Mouse (Mus musculus) C2C12 (cell line): ENCODE results near the gene Efcab11. TPM values are rescaled to one million over a fixed set of nuclear protein-coding genes. Genes with fewer than 3 reads are reported as not detected.

ENCODE experiments used
- H3K27me3 ChIP-seq: one replicate; pipeline ENCODE4 v1.6.1; 2011; ENCODE audit not compliant: control insufficient read depth, insufficient read depth, insufficient read length
- H3K36me3 ChIP-seq: one replicate; pipeline ENCODE4 v1.6.1; 2011; ENCODE audit not compliant: control insufficient read depth, insufficient read depth
- H3K4me3 ChIP-seq: one replicate; pipeline ENCODE4 v1.5.1; 2011; ENCODE audit warnings: mild to moderate bottlenecking, control low read depth; ENCODE audit not compliant: poor library complexity, insufficient read depth, severe bottlenecking
- H3K79me2 ChIP-seq: one replicate; pipeline ENCODE4 v1.6.1; 2011; ENCODE audit not compliant: control insufficient read depth, insufficient read depth
- H3K79me3 ChIP-seq: one replicate; pipeline ENCODE4 v1.6.1; 2011; ENCODE audit warnings: low read depth, control low read depth
- H3ac ChIP-seq: one replicate; pipeline ENCODE3; 2011; ENCODE audit warnings: low read depth; ENCODE audit not compliant: control insufficient read depth, insufficient read length
- CEBPB ChIP-seq: IDR thresholded peaks from one replicate; pipeline ENCODE4 v1.6.1; 2011; ENCODE audit warnings: low read depth, mild to moderate bottlenecking, control low read depth, moderate library complexity
- CTCF ChIP-seq: IDR thresholded peaks from one replicate; pipeline ENCODE4 v1.5.1; 2011; ENCODE audit not compliant: control insufficient read depth, insufficient read depth, insufficient read length
- FOSL1 ChIP-seq: IDR thresholded peaks from one replicate; pipeline ENCODE4 v1.8.0; 2011; ENCODE audit warnings: mild to moderate bottlenecking, low read length; ENCODE audit not compliant: poor library complexity, insufficient read depth, severe bottlenecking
- MAX ChIP-seq: IDR thresholded peaks from one replicate; pipeline ENCODE4 v1.6.1; 2011; ENCODE audit warnings: mild to moderate bottlenecking, control low read depth
- MYOD1 ChIP-seq: IDR thresholded peaks from one replicate; pipeline ENCODE4 v1.6.1; 2011; ENCODE audit warnings: low read depth; ENCODE audit not compliant: control insufficient read depth, insufficient read length
- MYOG ChIP-seq: IDR thresholded peaks from one replicate; pipeline ENCODE4 v1.6.1; 2011; ENCODE audit not compliant: control insufficient read depth, insufficient read length; ENCODE audit errors: extremely low read depth
- USF1 ChIP-seq: IDR thresholded peaks from one replicate; pipeline ENCODE4 v1.6.1; 2011; ENCODE audit warnings: low read depth, mild to moderate bottlenecking, control low read depth, moderate library complexity
- polyA plus RNA-seq: library from polyadenylated mRNA; unstranded; fragments of >200 nt; fragmentation: generic; extraction: Trizol; gene quantifications from one replicate; pipeline ENCODE4 v1.2.1, GENCODE M21; 2012; ENCODE audit warnings: missing spikeins

Gene Efcab11
- polyA plus RNA-seq, 1 experiment = 4.7 TPM

DNA sequence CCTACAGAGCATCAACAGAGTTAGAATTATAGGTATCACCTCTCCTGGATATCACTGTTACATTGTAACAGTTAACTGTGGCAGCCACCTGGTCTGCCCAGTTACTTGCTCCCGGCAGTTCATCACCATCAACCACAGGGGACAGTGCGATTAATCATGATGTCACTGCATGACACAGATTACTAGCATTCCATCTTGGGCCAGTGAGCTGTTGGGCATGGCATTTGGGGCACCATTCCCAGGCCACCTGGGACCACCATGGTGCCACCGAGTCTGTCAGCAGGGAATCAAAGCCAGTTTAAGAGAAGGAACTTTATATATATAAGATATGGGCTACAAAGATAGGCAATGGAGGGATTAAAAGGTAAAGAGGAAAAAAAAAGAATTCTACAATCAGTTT is 134.8 kb downstream of the Efcab11 start:
- no peak overlapping the region for H3ac ChIP-seq
- no peaks in the 10 kb centered on the region for H3K79me2 ChIP-seq
- H3K27me3 ChIP-seq = no peaks in the 10 kb centered on the region
- H3K79me3 ChIP-seq = no peaks in the 10 kb centered on the region
- TF ChIP-seq CEBPB = no peak
- peak; percentile 35 for TF ChIP-seq MYOD1
- TF ChIP-seq CTCF = no peak
- H3K4me3 ChIP-seq = no peak overlapping the region
- H3K36me3 ChIP-seq = no peaks in the 10 kb centered on the region

DNA sequence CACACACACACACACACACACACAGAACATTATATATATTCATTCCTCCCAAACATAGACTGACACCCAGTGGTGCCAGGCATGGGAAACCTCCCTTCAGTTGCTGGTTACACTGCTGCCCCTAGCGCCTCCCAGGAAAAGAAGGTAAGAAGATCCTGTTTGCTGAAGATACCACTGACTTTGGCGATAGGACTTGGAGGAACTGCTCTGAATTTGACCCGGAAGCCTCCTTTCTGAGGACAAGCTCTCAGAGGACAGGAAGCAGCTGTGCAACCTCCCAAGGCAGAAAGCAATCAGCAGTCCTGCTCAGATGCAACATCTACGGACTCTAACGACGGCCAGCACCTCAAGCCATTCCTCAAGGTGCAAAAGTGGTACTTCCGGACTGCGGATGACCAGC is 142.6 kb downstream of the Efcab11 start:
- TF ChIP-seq USF1 (no peak), MAX (no peak), MYOD1 (no peak), MYOG (no peak), CEBPB (no peak), FOSL1 (no peak), CTCF (no peak)
- no peak overlapping the region for H3K4me3 ChIP-seq
- H3K79me2 ChIP-seq = no peaks in the 10 kb centered on the region
- H3K27me3 ChIP-seq = no peaks in the 10 kb centered on the region
- no peak overlapping the region for H3ac ChIP-seq
- H3K79me3 ChIP-seq = no peaks in the 10 kb centered on the region
- no peaks in the 10 kb centered on the region for H3K36me3 ChIP-seq

DNA sequence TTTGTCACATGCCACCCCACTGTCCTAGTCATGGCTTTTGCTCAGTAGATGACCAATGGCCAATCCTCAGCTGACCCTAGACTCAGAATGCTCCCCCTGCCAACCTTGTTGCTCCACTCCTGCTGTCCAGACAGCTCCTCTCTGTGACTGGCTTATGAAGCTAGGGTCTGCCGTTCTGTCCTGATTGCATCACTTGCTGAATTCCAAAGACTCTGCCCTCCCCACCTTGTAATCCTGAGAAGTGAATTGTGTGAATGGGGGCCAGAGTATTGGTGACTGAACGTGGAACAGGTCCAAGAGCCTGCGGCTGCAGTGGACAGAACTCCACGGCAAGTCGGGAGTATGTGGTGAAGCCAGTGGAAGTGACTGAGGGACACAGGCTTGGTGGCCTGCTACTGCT is 145.0 kb downstream of the Efcab11 start:
- no peak overlapping the region for H3ac ChIP-seq
- TF ChIP-seq CEBPB (no peak), FOSL1 (no peak), MAX (no peak), MYOG (no peak), MYOD1 (no peak), CTCF (no peak), USF1 (no peak)
- H3K27me3 ChIP-seq = no peaks in the 10 kb centered on the region
- H3K4me3 ChIP-seq = no peak overlapping the region
- H3K79me3 ChIP-seq = no peaks in the 10 kb centered on the region
- H3K79me2 ChIP-seq = no peaks in the 10 kb centered on the region
- H3K36me3 ChIP-seq = no peaks in the 10 kb centered on the region

DNA sequence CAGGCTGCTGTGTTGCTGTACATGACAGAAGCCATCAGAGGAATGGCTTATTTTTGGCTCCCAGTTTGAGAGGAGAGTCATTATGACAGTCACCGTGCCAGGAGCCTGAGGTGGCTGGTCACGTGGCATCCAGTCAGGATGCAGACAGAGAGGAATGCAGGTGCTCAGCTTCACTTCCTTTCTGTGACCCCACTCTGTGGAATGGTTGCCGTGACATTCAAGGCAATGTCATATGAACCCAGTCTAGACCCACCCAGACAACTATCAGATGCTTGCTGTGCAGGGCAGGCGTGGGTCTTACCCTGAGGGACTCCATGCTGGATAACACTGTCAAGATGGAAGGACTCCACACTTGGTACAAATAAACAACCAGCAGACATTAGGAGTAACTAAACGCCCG is 146.0 kb downstream of the Efcab11 start:
- Histone ChIP-seq H3K79me2 (no peaks in the 10 kb centered on the region), H3K4me3 (no peak overlapping the region), H3ac (no peak overlapping the region), H3K36me3 (no peaks in the 10 kb centered on the region), H3K79me3 (no peaks in the 10 kb centered on the region), H3K27me3 (no peaks in the 10 kb centered on the region)
- TF ChIP-seq MAX (no peak), USF1 (no peak), MYOG (no peak), CEBPB (no peak), CTCF (no peak), FOSL1 (no peak), MYOD1 (no peak)

DNA sequence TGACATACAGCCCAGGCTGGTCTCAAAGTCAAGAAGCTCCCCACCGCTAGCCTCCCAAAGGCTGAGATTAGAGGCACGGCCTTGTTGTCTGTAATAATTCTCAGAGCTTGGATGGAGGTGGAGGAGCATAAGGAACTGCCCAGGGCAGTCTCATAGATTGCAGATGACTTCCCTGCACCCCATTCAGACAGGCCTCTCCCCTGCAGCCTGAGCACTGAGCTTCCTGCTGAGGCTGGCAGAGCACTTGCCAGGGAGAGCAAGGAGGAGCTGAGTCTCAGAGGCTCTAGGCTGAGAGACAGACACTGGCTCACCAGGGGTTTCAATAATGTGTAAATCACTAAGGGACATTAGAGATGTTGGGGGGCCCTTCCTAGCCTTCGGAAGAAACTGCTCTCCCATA is 147.3 kb downstream of the Efcab11 start:
- no peaks in the 10 kb centered on the region for H3K36me3 ChIP-seq
- H3K27me3 ChIP-seq = no peaks in the 10 kb centered on the region
- no peaks in the 10 kb centered on the region for H3K79me2 ChIP-seq
- no peak overlapping the region for H3ac ChIP-seq
- H3K4me3 ChIP-seq = no peak overlapping the region
- H3K79me3 ChIP-seq = no peaks in the 10 kb centered on the region
- no peak for TF ChIP-seq MAX
- no peak for TF ChIP-seq FOSL1
- no peak for TF ChIP-seq CEBPB
- TF ChIP-seq MYOG = no peak
- TF ChIP-seq CTCF = no peak
- TF ChIP-seq USF1 = no peak
- TF ChIP-seq MYOD1 = no peak

DNA sequence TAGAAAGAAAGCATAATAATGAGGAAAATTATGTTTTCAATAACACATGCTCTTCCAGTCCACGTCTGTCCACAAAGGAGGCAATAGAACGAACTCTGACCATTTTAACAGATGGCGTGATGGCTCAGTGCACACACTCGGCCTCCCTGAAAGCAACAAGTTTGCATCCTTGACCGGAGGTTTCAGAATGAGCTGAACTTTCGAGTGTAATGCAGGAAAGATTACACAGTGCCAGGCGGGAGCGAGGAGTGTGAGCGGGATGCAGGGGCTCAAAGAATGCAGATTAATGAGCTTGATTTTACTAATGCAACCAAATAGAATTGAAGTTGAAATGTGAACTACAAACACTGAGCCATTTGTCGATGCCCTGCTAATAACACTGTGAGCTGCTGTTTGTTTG is 149.1 kb downstream of the Efcab11 start:
- Histone ChIP-seq H3K4me3 (no peak overlapping the region), H3K27me3 (no peaks in the 10 kb centered on the region), H3K79me2 (no peaks in the 10 kb centered on the region), H3K79me3 (no peaks in the 10 kb centered on the region), H3K36me3 (no peaks in the 10 kb centered on the region), H3ac (no peak overlapping the region)
- TF ChIP-seq CTCF (no peak), MYOG (no peak), CEBPB (no peak), FOSL1 (no peak), USF1 (no peak), MAX (no peak), MYOD1 (no peak)
